Mouse (Mus musculus) C2C12 (cell line): ENCODE data around the gene Ptgfr.

Source experiments
- CTCF ChIP-seq: IDR thresholded peaks from one replicate; pipeline ENCODE4 v1.5.1; 2011; ENCODE audit not compliant: control insufficient read depth, insufficient read depth, insufficient read length
- FOSL1 ChIP-seq: IDR thresholded peaks from one replicate; pipeline ENCODE4 v1.8.0; 2011; ENCODE audit warnings: mild to moderate bottlenecking, low read length; ENCODE audit not compliant: poor library complexity, insufficient read depth, severe bottlenecking
- MAX ChIP-seq: IDR thresholded peaks from one replicate; pipeline ENCODE4 v1.6.1; 2011; ENCODE audit warnings: mild to moderate bottlenecking, control low read depth
- MYOD1 ChIP-seq: IDR thresholded peaks from one replicate; pipeline ENCODE4 v1.6.1; 2011; ENCODE audit warnings: low read depth; ENCODE audit not compliant: control insufficient read depth, insufficient read length
- USF1 ChIP-seq: IDR thresholded peaks from one replicate; pipeline ENCODE4 v1.6.1; 2011; ENCODE audit warnings: low read depth, mild to moderate bottlenecking, control low read depth, moderate library complexity

- TF ChIP-seq CTCF (no peak), FOSL1 (no peak), MAX (no peak), MYOD1 (no peak), USF1 (no peak)
Measured at GRCm38 (mm10) chr3:151788622-151789021, 48.8 kb downstream of the Ptgfr start.
